Mouse (Mus musculus): ENCODE measurements around the gene Chek2. TPM values are rescaled to one million over a fixed set of nuclear protein-coding genes. Genes with fewer than 3 reads are reported as not detected.

The Chek2 gene
- 36.6 and 37.2 TPM in 2 replicates for polyA plus RNA-seq (2015; fragmentation: Nextera tagmentation; extraction: Ambion mirVana)

GRCm38 (mm10) chr5:110839678-110840365 lies at the start of gene Chek2, which contains the start of gene Hscb:
Chek2 (plus strand) TSS chr5:110839979.
Hscb (minus strand) TSS chr5:110839777.
- Histone ChIP-seq H3K27me3 (no peaks in the 10 kb centered on the region), H3K4me1 (replicated peaks) (peaks cover 66% of the 10 kb centered on the region), H3K9me3 (replicated peaks) (no peaks in the 10 kb centered on the region), H3K9ac (peak within 1 kb of the TSS; percentile 87), H3K27ac (replicated peaks) (peak within 1 kb of the TSS; percentile 98), H3K4me3 (replicated peaks) (peak within 1 kb of the TSS; percentile 81), H3K4me2 (peak within 1 kb of the TSS; percentile 71), H3K36me3 (replicated peaks) (peaks cover 42% of the 10 kb centered on the region)
- ATAC-seq (ENCODE audit: insufficient read depth): peak; percentile 83
- WGBS (ENCODE audit: insufficient replicate concordance): under 1% methylated on average over 41 of the region's 41 CpGs

- Histone ChIP-seq H3K4me1 (replicated peaks) (peaks cover 14% of the 10 kb centered on the region; the same call in 1 of the 2 replicates), H3K9ac (no peak overlapping the region), H3K36me3 (replicated peaks) (peaks cover 100% of the 10 kb centered on the region), H3K27ac (replicated peaks) (no peak overlapping the region), H3K9me3 (replicated peaks) (no peaks in the 10 kb centered on the region), H3K4me3 (replicated peaks) (no peak overlapping the region), H3K4me2 (no peak overlapping the region), H3K27me3 (no peaks in the 10 kb centered on the region)
- 90% methylated on average over 7 of the region's 7 CpGs for WGBS (ENCODE audit: insufficient replicate concordance)
- no peak for ATAC-seq (ENCODE audit: insufficient read depth)
Observed at GRCm38 (mm10) chr5:110794363-110794762, 45.4 kb upstream of the Chek2 start.

- Histone ChIP-seq H3K4me1 (replicated peaks) (peaks cover 47% of the 10 kb centered on the region), H3K9me3 (replicated peaks) (no peaks in the 10 kb centered on the region), H3K9ac (no peak overlapping the region), H3K4me3 (replicated peaks) (no peak overlapping the region), H3K27me3 (no peaks in the 10 kb centered on the region), H3K4me2 (no peak overlapping the region), H3K36me3 (replicated peaks) (peaks cover 98% of the 10 kb centered on the region), H3K27ac (replicated peaks) (peak overlapping the region; percentile 77)
- WGBS (ENCODE audit: insufficient replicate concordance): 76% methylated on average over 4 of the region's 4 CpGs
- peak; percentile 73 for ATAC-seq (ENCODE audit: insufficient read depth)
Observed at GRCm38 (mm10) chr5:110797696-110798095, 42.1 kb upstream of the Chek2 start.

- no peak for ATAC-seq (ENCODE audit: insufficient read depth)
- peak overlapping the region; percentile 29; the same call in 1 of the 2 replicates for H3K9ac ChIP-seq
- WGBS (ENCODE audit: insufficient replicate concordance): 82% methylated on average over 3 of the region's 3 CpGs
Observed at GRCm38 (mm10) chr5:110801036-110801624, 38.6 kb upstream of the Chek2 start.

DNA sequence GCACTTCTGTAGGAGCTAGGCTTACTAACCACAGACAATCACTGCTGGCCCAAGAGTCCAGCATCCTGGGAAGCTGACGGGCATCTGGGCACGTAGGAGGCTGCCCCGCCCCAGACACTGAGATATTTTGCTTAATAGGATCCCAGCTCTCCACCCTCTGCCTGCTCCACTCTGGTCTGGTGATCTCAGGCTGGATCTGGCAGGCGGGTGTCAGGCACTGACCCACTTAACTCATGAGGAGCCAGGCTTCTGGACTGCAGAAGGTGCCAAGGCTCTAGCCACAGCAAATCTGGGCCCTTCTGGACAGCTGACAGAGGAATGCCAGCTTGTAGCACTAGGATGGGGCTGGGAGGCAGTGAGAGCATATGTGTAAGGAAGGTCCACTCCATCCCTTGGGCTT lies 37.6 kb upstream of the Chek2 start:
- Histone ChIP-seq H3K27ac (replicated peaks) (no peak overlapping the region), H3K4me3 (replicated peaks) (no peak overlapping the region), H3K27me3 (no peaks in the 10 kb centered on the region), H3K9ac (no peak overlapping the region), H3K4me2 (no peak overlapping the region), H3K9me3 (replicated peaks) (no peaks in the 10 kb centered on the region), H3K36me3 (replicated peaks) (peaks cover 87% of the 10 kb centered on the region), H3K4me1 (replicated peaks) (peaks cover 92% of the 10 kb centered on the region)
- ATAC-seq (ENCODE audit: insufficient read depth): no peak
- WGBS (ENCODE audit: insufficient replicate concordance): 81% methylated on average over 4 of the region's 4 CpGs

More at GRCm38 (mm10) chr5:110801036-110801624, 38.6 kb upstream of the Chek2 start:
- H3K4me1 ChIP-seq (replicated peaks): peaks cover 81% of the 10 kb centered on the region
- H3K27me3 ChIP-seq: no peaks in the 10 kb centered on the region
- H3K27ac ChIP-seq (replicated peaks): peak overlapping the region; percentile 54; the same call in 1 of the 2 replicates
- peak overlapping the region; percentile 16; the same call in 1 of the 2 replicates for H3K4me2 ChIP-seq
- H3K36me3 ChIP-seq (replicated peaks): peaks cover 88% of the 10 kb centered on the region
- no peak overlapping the region for H3K4me3 ChIP-seq (replicated peaks)
- H3K9me3 ChIP-seq (replicated peaks): no peaks in the 10 kb centered on the region

GRCm38 (mm10) chr5:110802809-110803208 lies 37.0 kb upstream of the Chek2 start:
- no peak overlapping the region for H3K4me2 ChIP-seq
- H3K36me3 ChIP-seq (replicated peaks): peaks cover 84% of the 10 kb centered on the region
- no peak overlapping the region for H3K4me3 ChIP-seq (replicated peaks)
- ATAC-seq (ENCODE audit: insufficient read depth): no peak
- no peak overlapping the region for H3K27ac ChIP-seq (replicated peaks)
- H3K4me1 ChIP-seq (replicated peaks): peaks cover 96% of the 10 kb centered on the region
- H3K9me3 ChIP-seq (replicated peaks): no peaks in the 10 kb centered on the region
- no peaks in the 10 kb centered on the region for H3K27me3 ChIP-seq
- H3K9ac ChIP-seq: no peak overlapping the region

GRCm38 (mm10) chr5:110804012-110804743 lies 35.6 kb upstream of the Chek2 start:
- Histone ChIP-seq H3K4me1 (replicated peaks) (peaks cover 97% of the 10 kb centered on the region), H3K27me3 (no peaks in the 10 kb centered on the region), H3K4me2 (peak overlapping the region; percentile 51), H3K36me3 (replicated peaks) (peaks cover 70% of the 10 kb centered on the region), H3K4me3 (replicated peaks) (peak overlapping the region; percentile 14), H3K27ac (replicated peaks) (peak overlapping the region; percentile 76), H3K9ac (peak overlapping the region; percentile 26; the same call in 1 of the 2 replicates), H3K9me3 (replicated peaks) (no peaks in the 10 kb centered on the region)
- no peak; the same call in 1 of the 2 replicates for ATAC-seq (ENCODE audit: insufficient read depth)
- 31% methylated on average over 7 of the region's 7 CpGs for WGBS (ENCODE audit: insufficient replicate concordance)

DNA sequence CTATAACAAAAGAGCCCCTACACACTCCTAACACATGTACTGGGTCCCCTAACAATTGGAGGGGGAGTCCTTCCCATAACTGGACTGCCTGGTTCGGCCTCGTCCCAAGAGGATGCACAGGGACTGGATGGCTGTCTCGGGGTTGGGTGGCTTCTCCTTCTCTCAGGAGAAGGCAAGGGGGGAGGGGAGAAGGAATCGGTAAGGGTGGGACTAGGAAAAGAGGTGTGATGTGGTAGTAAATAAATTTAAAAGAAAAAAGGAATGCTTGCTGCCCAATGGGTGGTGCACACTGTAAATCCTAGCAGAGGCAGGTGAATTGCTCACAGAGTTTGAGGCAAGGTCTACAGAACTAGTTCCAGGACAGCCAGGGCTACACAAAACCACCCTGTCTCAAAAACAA lies 33.6 kb upstream of the Chek2 start:
- H3K4me1 ChIP-seq (replicated peaks): peaks cover 89% of the 10 kb centered on the region
- no peak for ATAC-seq (ENCODE audit: insufficient read depth)
- H3K9me3 ChIP-seq (replicated peaks): no peaks in the 10 kb centered on the region
- no peak overlapping the region for H3K4me3 ChIP-seq (replicated peaks)
- H3K27ac ChIP-seq (replicated peaks): no peak overlapping the region
- H3K4me2 ChIP-seq: 0 out of 2 replicates have a peak overlapping the region, but pooled peaks have one; percentile 88
- no peaks in the 10 kb centered on the region for H3K27me3 ChIP-seq
- WGBS (ENCODE audit: insufficient replicate concordance): 77% methylated on average over 4 of the region's 4 CpGs
- peaks cover 51% of the 10 kb centered on the region for H3K36me3 ChIP-seq (replicated peaks)
- no peak overlapping the region for H3K9ac ChIP-seq

- Histone ChIP-seq H3K4me2 (peak overlapping the region; percentile 88), H3K36me3 (replicated peaks) (peaks cover 45% of the 10 kb centered on the region), H3K9me3 (replicated peaks) (no peaks in the 10 kb centered on the region), H3K4me1 (replicated peaks) (peaks cover 84% of the 10 kb centered on the region), H3K27me3 (no peaks in the 10 kb centered on the region), H3K27ac (replicated peaks) (peak overlapping the region; percentile 93), H3K9ac (no peak overlapping the region), H3K4me3 (replicated peaks) (peak overlapping the region; percentile 96; the same call in 1 of the 2 replicates)
- 83% methylated on average over 1 of the region's 1 CpGs for WGBS (ENCODE audit: insufficient replicate concordance)
- no peak for ATAC-seq (ENCODE audit: insufficient read depth)
Observed at GRCm38 (mm10) chr5:110806676-110807075, 33.1 kb upstream of the Chek2 start.

DNA sequence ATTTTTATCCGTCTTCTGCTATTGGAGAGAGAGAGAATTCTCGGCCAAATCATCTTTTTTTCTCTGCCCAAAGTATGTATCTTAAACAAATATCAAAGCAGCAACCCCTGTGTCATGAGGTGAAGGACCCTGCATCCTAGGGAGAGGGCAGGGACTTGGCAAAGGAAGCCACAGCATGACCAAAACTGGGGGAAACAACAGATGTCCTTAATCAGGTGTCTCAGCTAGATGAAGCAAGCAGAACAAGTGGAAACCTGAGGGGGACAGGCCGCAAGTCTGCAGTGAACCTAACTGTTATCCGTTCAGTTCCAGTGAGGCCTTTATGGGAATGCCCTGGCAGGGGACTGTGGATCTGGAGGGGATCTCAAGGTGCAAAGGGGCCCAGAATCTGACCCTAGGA lies 32.3 kb upstream of the Chek2 start:
- Histone ChIP-seq H3K36me3 (replicated peaks) (peaks cover 39% of the 10 kb centered on the region), H3K27ac (replicated peaks) (peak overlapping the region; percentile 93), H3K4me2 (peak overlapping the region; percentile 88), H3K27me3 (no peaks in the 10 kb centered on the region), H3K4me3 (replicated peaks) (peak overlapping the region; percentile 96), H3K4me1 (replicated peaks) (peaks cover 76% of the 10 kb centered on the region), H3K9ac (peak overlapping the region; percentile 99), H3K9me3 (replicated peaks) (no peaks in the 10 kb centered on the region)
- ATAC-seq (ENCODE audit: insufficient read depth): no peak
- WGBS (ENCODE audit: insufficient replicate concordance): 83% methylated on average over 4 of the region's 4 CpGs
